Comparison of ENCODE assay signal across 11 mouse cellular contexts in the genomic region with DNA sequence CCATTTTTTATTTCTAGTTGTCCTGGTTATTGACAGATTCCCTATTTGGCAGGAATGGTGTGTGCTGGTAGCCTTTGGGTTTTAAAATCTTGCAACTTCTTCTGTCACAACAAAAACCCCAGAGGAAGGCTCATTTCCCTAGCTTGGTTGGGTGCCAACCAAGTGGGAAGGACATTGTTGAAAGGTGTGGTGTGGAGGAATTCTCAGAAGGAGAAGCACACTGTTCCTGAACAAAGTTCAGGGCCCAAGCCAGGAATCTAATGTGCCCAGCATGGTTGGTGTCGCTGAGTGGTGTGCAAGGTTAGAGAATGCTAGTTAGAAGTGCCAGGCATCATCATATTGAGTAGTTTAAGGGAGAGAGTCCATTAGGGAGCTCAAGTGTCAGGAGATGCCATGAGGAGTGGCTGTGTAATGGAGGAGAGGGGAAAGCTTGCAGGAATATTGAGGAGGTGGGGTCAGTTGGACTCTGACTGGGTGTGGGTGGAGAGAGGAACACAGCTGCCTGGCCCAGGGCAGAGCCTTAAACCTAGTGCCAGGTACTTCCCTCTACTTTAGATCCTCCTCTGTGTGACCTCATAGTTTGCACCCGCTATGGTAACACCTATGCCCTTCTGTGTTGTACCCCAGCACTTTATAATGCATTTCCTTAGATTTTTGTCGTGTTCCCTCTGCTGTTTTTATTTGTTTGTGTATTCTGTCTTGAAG. TPM values are rescaled to one million over a fixed set of nuclear protein-coding genes. Genes with fewer than 3 reads are reported as not detected.
DNase-seq lines count a peak whose midpoint lies in the region; ATAC-seq and TF ChIP-seq lines count a peak whose summit lies in the region.
"Had no signal": no experiment of that assay in that cellular context is flagged by ENCODE, and none has a peak within 500 bp of the region (broad histone marks: within the 10 kb centered on the region; RNA-seq: fewer than 3 reads in every experiment).

No protein-coding gene starts in this region.

- no peak for ATAC-seq in lung, postnatal 0 days
- no peak for ATAC-seq in liver, embryonic 16.5 days (ENCODE audit: low read depth)
- ATAC-seq in hindbrain, embryonic 16.5 days = no peak

- peak overlapping the region; percentile 83 for H3K4me3 ChIP-seq in lung, postnatal 0 days (ENCODE audit: low read depth, low read length)
- peak overlapping the region; percentile 39 for H3K4me3 ChIP-seq in liver, embryonic 16.5 days (ENCODE audit: low read depth, low read length)
- no peak overlapping the region for H3K4me3 ChIP-seq in hindbrain, embryonic 16.5 days (ENCODE audit: low read length)

- no peaks in the 10 kb centered on the region; the same call in 1 of the 2 replicates for H3K36me3 ChIP-seq in lung, postnatal 0 days (ENCODE audit: insufficient read depth, low read length)
- H3K36me3 ChIP-seq in liver, embryonic 16.5 days (ENCODE audit: control insufficient read depth, insufficient read depth) = peaks cover 5% of the 10 kb centered on the region
- no peaks in the 10 kb centered on the region for H3K36me3 ChIP-seq in hindbrain, embryonic 16.5 days (ENCODE audit: control insufficient read depth, insufficient read depth, low read length)

- no peaks in the 10 kb centered on the region for H3K9me3 ChIP-seq in lung, postnatal 0 days (ENCODE audit: low read length)
- no peaks in the 10 kb centered on the region for H3K9me3 ChIP-seq in liver, embryonic 16.5 days (replicated peaks; ENCODE audit: control insufficient read depth, low read length)
- H3K9me3 ChIP-seq in hindbrain, embryonic 16.5 days (ENCODE audit: control insufficient read depth, low read length) = no peaks in the 10 kb centered on the region

- no peaks in the 10 kb centered on the region for H3K27me3 ChIP-seq in lung, postnatal 0 days (replicated peaks; ENCODE audit: insufficient read depth, low read length)
- no peaks in the 10 kb centered on the region for H3K27me3 ChIP-seq in liver, embryonic 16.5 days (ENCODE audit: control insufficient read depth, insufficient read depth, low read depth, low read length)
- no peaks in the 10 kb centered on the region for H3K27me3 ChIP-seq in hindbrain, embryonic 16.5 days (replicated peaks; ENCODE audit: control insufficient read depth, insufficient read depth, low read length)

- H3K4me2 ChIP-seq in lung, postnatal 0 days (replicated peaks; ENCODE audit: low read depth, low read length) = peak overlapping the region; percentile 47
- peak overlapping the region; percentile 83 for H3K4me2 ChIP-seq in liver, embryonic 16.5 days (ENCODE audit: low read depth, low read length)
- H3K4me2 ChIP-seq in hindbrain, embryonic 16.5 days (ENCODE audit: low read length) = no peak overlapping the region

- 72% methylated on average over 3 of the region's 3 CpGs for WGBS in lung, postnatal 0 days
- whole genome bisulfite sequencing in liver, embryonic 16.5 days (ENCODE audit: insufficient replicate concordance) = 55% methylated on average over 3 of the region's 3 CpGs
- WGBS in hindbrain, embryonic 16.5 days = 85% methylated on average over 3 of the region's 3 CpGs

- no peak for TF ChIP-seq EP300 in lung, postnatal 0 days (IDR thresholded peaks at IDR 0.05)

- no peak overlapping the region; the same call in 1 of the 2 replicates for H3K9ac ChIP-seq in lung, postnatal 0 days (replicated peaks; ENCODE audit: low read depth)
- H3K9ac ChIP-seq in liver, embryonic 16.5 days (ENCODE audit: low read depth, low read length) = no peak overlapping the region
- H3K9ac ChIP-seq in hindbrain, embryonic 16.5 days (ENCODE audit: low read depth, low read length) = no peak overlapping the region

- TF ChIP-seq CTCF in lung, postnatal 0 days (IDR thresholded peaks at IDR 0.05) = no peak

- DNase-seq in adrenal gland, postnatal 14 days = peak; percentile 54
- no peak for DNase-seq in adrenal gland, postnatal 36 days
- DNase-seq in lung, postnatal 0 days (ENCODE audit: low spot score) = peak; percentile 52
- DNase-seq in lung, postnatal 4 days = no peak
- no peak for DNase-seq in frontal cortex, adult 2 months (ENCODE audit: extremely low spot score in 1 of 2, low spot score in 1 of 2)
- no peak for DNase-seq in gastrocnemius, postnatal 10 days
- DNase-seq: cerebellum, adult 9-11 months had no signal

- H3K4me1 ChIP-seq in lung, postnatal 0 days (ENCODE audit: insufficient read depth, low read depth, low read length) = peaks cover 22% of the 10 kb centered on the region; the same call in 1 of the 2 replicates
- peaks cover 34% of the 10 kb centered on the region for H3K4me1 ChIP-seq in liver, embryonic 16.5 days (ENCODE audit: control insufficient read depth, low read depth, low read length)
- peaks cover 10% of the 10 kb centered on the region for H3K4me1 ChIP-seq in hindbrain, embryonic 16.5 days (ENCODE audit: control insufficient read depth, insufficient read depth, low read depth, low read length)

- H3K27ac ChIP-seq in lung, postnatal 0 days (ENCODE audit: low read length) = peak overlapping the region; percentile 47; the same call in 1 of the 2 replicates
- H3K27ac ChIP-seq in liver, embryonic 16.5 days (ENCODE audit: low read length) = peak overlapping the region; percentile 23; the same call in 1 of the 2 replicates
- no peak overlapping the region for H3K27ac ChIP-seq in hindbrain, embryonic 16.5 days (ENCODE audit: low read depth, low read length)

RNA-seq across cellular contexts. Expression of gene Ifngr1, which starts 2.6 kb away (rescaled TPM):
- 69.0 and 96.6 TPM in 2 replicates for total RNA-seq in adrenal gland, postnatal 14 days (2021)
- 10 to 100 TPM; 48.3 to 73.2 TPM for total RNA-seq in adrenal gland, postnatal 36 days (2021)
- polyA plus RNA-seq in lung, postnatal 0 days (2015; fragmentation: Nextera tagmentation; extraction: Ambion mirVana) = 138 and 159 TPM in 2 replicates
- 49.1 and 49.9 TPM in 2 replicates for polyA plus RNA-seq in liver, embryonic 16.5 days (2015; fragmentation: Nextera tagmentation; extraction: Ambion mirVana)
- 19.4 and 22.7 TPM in 2 replicates for polyA plus RNA-seq in frontal cortex, adult 2 months (2012; rRNA removed)
- total RNA-seq in gastrocnemius, postnatal 10 days (2021) = 10 to 100 TPM; 31.6 to 34.7 TPM
- 25.6 and 26.5 TPM in 2 replicates for polyA plus RNA-seq in hindbrain, embryonic 16.5 days (2015; fragmentation: Nextera tagmentation; extraction: Ambion mirVana)

RNA-seq across cellular contexts. Expression of gene Il22ra2, which starts 27.4 kb away (rescaled TPM):
- total RNA-seq in adrenal gland, postnatal 14 days (2021) = 0.19 and 1.5 TPM in 2 replicates
- not detected for total RNA-seq in adrenal gland, postnatal 36 days (2021)
- 0.05 and 0.12 TPM in 2 replicates for polyA plus RNA-seq in lung, postnatal 0 days (2015; fragmentation: Nextera tagmentation; extraction: Ambion mirVana)
- polyA plus RNA-seq in liver, embryonic 16.5 days (2015; fragmentation: Nextera tagmentation; extraction: Ambion mirVana) = 0.05 TPM in 1 of 2 replicates, not detected in the other
- polyA plus RNA-seq in frontal cortex, adult 2 months (2012; rRNA removed) = not detected in 2 replicates
- total RNA-seq in gastrocnemius, postnatal 10 days (2021) = not detected
- polyA plus RNA-seq in hindbrain, embryonic 16.5 days (2015; fragmentation: Nextera tagmentation; extraction: Ambion mirVana) = not detected in 2 replicates
- total RNA-seq: layer of hippocampus, postnatal 10 days had no signal
- polyA plus RNA-seq: C2C12 had no signal

Comparison
In these comparisons a context has a peak if more than half of its experiments do, and no peak if none do; other contexts are left out.
1. DNase-seq: peak in adrenal gland, postnatal 14 days (single experiment) and lung, postnatal 0 days (single experiment); none in adrenal gland, postnatal 36 days (0 of 2), lung, postnatal 4 days (0 of 2), frontal cortex, adult 2 months (0 of 2) and gastrocnemius, postnatal 10 days (single experiment).